Mouse (Mus musculus): ENCODE measurements at regions not wholly inside any gene's neighbourhood (a gene's known extent, or its start where the extent isn't known, plus 50 kb on each side); places are given as distances from the start of the nearest gene placed in this dataset.

- DNase-seq (ENCODE audit: inconsistent age in 2 of 2, low spot score in 1 of 2): peak; percentile 31 to 83
Observed at GRCm38 (mm10) chr8:33089731-33090130, 338.8 kb upstream of the 5930422O12Rik start.

DNA sequence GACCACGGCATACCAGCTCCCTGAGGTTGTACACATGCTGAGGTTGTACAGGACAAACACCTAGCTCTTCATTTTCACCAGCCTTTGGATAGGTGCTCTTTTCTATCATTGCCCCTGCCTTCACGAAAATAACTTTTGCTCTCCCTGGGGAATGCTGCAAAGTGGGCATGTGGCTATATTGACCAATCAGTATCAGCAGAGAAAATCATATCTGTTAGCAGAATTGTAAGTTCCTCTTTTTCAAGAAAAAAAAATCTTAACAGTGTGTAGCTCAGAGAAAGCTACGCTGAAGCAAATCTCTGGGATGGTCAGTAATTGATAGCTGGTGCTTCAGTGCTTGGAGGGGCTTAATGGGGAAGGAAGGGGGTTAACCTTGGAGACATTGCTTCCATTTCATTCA, 319.6 kb upstream of the 5930422O12Rik start:
- no peak for DNase-seq (ENCODE audit: inconsistent age in 2 of 2, low spot score in 1 of 2)

DNA sequence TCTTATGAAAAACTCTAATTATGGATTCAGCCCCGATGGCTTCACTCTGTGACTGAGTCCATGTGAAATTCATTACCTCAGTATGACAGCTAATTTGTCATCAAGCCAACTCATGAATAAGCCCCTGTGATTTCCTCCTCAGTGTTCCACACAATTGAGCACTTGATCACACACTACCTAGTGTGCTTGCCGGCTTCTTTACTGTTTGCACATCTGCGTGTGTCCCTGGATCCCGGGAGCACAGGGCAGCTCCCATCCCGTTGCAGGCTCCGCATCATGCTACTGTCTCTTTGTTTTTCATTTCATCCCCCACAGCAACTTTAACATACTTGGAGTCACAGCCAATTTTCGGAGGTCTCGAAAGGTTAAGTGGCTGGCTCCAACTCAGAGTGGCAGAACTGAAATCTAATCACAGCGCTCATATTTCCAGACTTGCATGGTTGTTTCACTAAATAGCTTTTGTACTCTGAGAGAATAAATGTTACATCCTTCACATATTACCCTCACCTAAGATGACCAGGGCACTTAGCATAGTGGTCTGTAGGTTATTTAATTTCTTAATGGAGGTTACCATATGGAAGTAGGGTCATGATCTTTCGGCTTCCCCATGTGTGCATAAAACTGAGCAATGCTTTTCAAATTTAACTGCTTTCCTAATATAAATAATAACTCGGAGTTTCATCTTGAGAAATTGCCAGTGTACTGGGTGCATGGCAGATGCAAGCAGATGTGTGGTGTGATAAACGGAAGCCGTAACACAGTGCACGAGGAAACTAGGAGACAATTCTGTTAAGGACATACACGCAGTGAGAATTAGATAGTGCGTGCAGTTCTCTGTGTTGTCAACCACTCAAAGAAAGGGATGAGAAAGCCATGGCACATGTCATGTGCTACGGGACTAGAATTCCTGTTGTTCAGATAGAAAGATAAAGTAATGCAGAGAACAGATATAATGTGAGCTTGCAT, 313.0 kb upstream of the 5930422O12Rik start:
- DNase-seq (ENCODE audit: inconsistent age in 2 of 2, low spot score in 1 of 2): no peak

DNA sequence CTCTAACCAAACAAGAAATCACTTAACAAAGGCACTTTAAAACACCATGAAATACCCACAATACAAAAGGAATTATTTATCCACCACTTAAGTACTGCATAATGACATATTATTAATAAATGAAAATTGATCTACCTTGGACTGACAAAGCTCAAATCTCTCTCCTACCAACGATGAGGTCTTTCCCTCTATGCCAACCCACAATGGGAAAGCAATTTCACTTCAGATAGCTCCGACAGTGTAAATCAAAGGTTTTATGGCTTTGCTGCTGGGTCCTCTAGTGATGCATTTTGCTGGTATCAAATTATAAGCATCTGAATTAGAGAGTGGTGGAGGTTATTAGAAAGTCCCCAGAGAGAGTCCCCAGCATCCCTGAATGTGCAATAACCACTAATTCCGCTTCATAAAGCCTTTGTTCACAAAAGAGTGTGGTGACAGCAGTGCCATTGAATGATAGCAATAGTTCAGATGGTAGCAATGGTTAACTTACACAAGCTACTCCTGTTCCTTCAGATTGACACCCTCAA, 305.4 kb upstream of the 5930422O12Rik start:
- DNase-seq (ENCODE audit: inconsistent age in 2 of 2, low spot score in 1 of 2): no peak

DNA sequence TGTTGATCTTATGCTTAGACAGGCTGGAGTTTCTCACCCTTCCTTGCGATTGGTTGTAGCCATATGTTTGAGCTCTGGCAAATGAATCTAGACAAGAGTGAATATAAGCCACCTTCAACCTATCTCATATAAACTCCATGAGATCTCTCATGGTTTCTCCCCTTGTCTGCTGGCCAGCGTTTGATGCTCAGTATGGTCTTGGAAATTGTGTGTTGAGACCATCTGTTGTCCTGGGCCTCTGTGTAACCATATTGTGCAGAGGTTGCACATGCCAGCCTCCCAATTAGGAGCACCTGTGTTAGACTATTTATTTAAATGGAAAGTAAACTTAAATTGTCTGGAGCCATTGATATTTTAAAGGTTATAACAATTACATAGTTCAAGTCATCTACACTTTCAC, 301.5 kb upstream of the 5930422O12Rik start:
- no peak for DNase-seq (ENCODE audit: inconsistent age in 2 of 2, low spot score in 1 of 2)

DNA sequence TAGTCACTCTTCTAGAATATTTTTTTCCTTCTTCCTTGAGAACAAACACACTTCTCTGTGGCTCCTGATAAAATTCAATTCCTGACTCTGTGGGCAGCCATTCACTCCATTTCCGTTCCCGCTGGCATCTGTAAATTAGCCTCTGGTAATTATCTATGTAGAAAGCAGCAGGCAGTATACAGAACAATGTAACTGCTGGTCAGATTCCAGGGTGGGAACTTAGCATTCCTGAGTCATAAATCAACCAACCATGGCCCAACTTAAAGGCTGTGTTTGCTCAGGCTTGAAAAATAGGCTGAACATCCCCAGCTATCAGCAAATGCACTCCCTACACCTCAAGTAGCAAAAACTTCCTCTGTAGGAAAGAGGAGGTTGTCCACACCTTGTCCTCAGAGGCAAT, 289.6 kb upstream of the 5930422O12Rik start:
- DNase-seq (ENCODE audit: inconsistent age in 2 of 2, low spot score in 1 of 2): no peak

- no peak for DNase-seq (ENCODE audit: inconsistent age in 2 of 2, low spot score in 1 of 2)
Observed at GRCm38 (mm10) chr8:33139850-33140249, 288.7 kb upstream of the 5930422O12Rik start.

- no peak for DNase-seq (ENCODE audit: inconsistent age in 2 of 2, low spot score in 1 of 2)
Observed at GRCm38 (mm10) chr8:33177642-33178041, 250.9 kb upstream of the 5930422O12Rik start.

DNA sequence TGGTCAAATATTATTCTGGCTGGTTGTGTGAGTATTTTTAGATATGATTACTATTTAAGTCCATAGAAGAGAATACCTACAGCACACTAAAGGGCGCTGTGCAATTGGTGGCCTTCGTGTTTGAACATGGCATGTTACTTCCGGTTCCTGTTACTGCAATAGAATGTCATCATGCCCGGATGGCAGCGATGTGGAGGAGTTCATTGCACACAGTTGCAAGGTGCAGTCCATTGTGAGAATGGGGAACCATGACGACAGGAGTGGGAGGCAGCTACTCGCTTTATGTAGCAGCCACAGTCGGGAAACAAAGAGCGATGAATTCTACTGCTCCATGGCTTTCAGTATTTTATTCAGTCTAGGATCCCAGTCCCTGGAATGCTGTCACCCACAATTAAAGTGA, 245.5 kb upstream of the 5930422O12Rik start:
- no peak for DNase-seq (ENCODE audit: inconsistent age in 2 of 2, low spot score in 1 of 2)
